Mouse (Mus musculus): ENCODE data around the gene Acad9. TPM values are rescaled to one million over a fixed set of nuclear protein-coding genes. Genes with fewer than 3 reads are reported as not detected.
A peak's percentile ranks its signal among the peaks of the same experiment; 100 is the strongest.
"Not testable (repeated sequence)": the region's sequence is repeated elsewhere in the genome, so short reads cannot be mapped to it uniquely, and the experiment has no call there.

The Acad9 gene
- total RNA-seq, 2 experiments from 2014 or later = 27.4 to 43.5 TPM

DNA sequence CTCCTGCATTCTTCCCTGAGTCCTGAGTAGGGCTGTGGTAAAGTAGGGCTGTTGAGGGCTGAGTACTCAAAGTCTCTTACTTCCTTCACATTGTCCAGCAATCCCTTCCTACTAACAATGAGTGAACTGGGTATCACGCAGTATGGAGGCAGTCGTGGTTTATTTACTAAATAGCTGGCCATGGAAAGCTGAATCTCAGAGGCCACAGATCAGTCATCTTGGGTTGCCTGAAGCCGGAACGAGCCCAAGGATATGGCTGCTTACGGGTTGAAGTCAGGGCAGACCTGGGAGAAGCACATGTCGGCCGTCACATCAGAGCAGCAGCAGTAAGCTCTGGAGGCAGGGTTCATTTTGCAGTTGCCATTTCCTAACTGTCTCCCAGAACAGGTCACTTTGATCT lies 17.6 kb downstream of the Acad9 start:
- ATAC-seq (replicated peaks; ENCODE audit: low FRiP score, low TSS enrichment, poor library complexity, severe bottlenecking) = no peak

- no peak for ATAC-seq (replicated peaks; ENCODE audit: low FRiP score, low TSS enrichment, poor library complexity, severe bottlenecking)
Measured at GRCm38 (mm10) chr3:36085394-36085793, 19.6 kb downstream of the Acad9 start.

- no peak for ATAC-seq (replicated peaks; ENCODE audit: low FRiP score, low TSS enrichment, poor library complexity, severe bottlenecking)
Measured at GRCm38 (mm10) chr3:36087591-36087990, 21.8 kb downstream of the Acad9 start.

DNA sequence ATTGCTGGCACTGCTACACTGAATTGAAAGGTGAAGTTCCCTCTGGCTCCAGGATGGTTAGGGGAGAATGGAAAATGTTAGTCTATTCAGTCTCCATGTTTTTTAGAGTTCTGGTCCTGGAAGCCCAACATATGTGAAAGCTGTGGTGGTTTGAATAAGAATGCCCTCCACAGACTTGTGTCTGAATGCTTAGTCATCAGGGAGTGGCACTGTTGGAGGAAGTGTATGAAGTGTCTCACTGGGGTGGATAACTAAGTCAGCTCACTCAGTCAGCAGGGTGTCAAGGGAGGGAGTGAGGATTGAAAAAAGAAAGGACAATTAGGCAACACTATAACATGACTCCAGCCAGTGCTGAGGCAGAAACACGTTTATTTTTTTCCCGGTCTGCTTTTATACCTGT lies 29.6 kb downstream of the Acad9 start:
- ATAC-seq (replicated peaks; ENCODE audit: low FRiP score, low TSS enrichment, poor library complexity, severe bottlenecking) = no peak

- no peak for ATAC-seq (replicated peaks; ENCODE audit: low FRiP score, low TSS enrichment, poor library complexity, severe bottlenecking)
Measured at GRCm38 (mm10) chr3:36116076-36116475, 50.3 kb downstream of the Acad9 start.

- no peak for ATAC-seq (replicated peaks; ENCODE audit: low FRiP score, low TSS enrichment, poor library complexity, severe bottlenecking)
Measured at GRCm38 (mm10) chr3:36119684-36120548, 54.1 kb downstream of the Acad9 start.

GRCm38 (mm10) chr3:36126176-36126575 lies 60.4 kb downstream of the Acad9 start:
- ATAC-seq (replicated peaks; ENCODE audit: low FRiP score, low TSS enrichment, poor library complexity, severe bottlenecking) = not testable (repeated sequence)

DNA sequence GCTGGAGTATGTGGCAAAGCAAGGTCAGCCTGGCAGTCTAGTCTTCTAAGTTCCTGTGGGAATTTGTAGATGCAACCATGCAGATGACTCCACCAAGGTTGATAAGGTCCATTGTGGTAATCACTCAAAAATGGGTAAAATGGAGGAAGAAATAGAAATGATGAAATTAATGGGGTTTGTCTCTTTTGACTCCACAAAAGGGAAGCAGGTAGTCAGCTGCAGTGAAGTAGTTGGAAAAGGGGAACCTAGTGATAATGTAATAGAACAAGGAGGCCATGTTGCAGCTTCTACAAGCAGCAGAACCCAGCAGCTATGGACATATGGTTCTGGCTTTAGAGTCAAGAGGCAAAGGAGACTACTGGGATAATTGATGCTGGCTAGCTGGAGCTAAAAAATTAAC lies 70.4 kb downstream of the Acad9 start:
- ATAC-seq (replicated peaks; ENCODE audit: low FRiP score, low TSS enrichment, poor library complexity, severe bottlenecking) = no peak

GRCm38 (mm10) chr3:36137560-36137959 lies 71.8 kb downstream of the Acad9 start:
- ATAC-seq (replicated peaks; ENCODE audit: low FRiP score, low TSS enrichment, poor library complexity, severe bottlenecking) = peak; percentile 67; the same call in 1 of the 2 replicates

DNA sequence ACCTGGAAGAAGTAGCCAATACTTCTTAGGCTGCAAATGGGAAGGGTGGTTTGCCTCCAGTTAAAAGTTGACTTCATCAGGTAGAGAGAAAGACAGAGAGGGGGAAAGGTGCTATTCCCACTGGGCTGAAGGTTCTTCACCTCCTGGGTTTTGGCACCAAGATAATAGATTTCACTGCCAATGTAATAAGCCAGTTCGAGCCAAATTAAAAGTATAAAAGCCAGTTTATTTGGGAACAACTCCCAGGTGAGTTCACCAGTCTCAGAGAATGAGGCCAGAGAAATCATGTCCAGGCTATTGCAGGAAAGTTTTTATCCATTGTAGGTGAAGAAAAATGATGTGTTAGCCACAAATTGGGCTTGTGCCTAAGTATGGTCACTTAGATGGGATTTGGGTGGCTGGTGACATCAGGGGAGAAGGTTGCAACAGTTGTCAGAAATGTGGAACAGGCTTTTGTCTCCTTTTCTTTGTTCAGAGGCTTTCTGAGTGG lies 72.4 kb downstream of the Acad9 start:
- ATAC-seq (replicated peaks; ENCODE audit: low FRiP score, low TSS enrichment, poor library complexity, severe bottlenecking) = no peak

DNA sequence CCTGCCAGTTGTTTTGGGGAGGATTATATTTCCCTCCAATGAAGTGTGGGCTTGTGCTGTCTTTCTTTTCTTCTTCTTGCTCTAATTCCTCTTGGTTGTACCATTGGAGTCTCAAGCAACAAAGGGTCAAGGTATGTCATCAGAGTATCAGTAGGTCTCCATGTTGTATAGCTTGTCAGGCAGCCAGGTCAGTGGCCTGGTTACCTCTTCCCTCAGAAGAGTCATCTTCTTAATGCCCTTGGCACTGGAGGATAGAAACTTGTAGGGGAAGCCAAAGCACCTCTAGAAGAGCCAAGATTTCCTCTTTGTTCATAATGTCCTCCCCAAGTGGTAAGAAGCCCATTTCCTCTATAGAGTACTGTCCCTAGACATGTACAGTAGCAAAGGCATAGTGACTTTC lies 73.2 kb downstream of the Acad9 start:
- ATAC-seq (replicated peaks; ENCODE audit: low FRiP score, low TSS enrichment, poor library complexity, severe bottlenecking) = no peak

Other genes starting within 250 kb of the Acad9 start
- 71.7 and 71.9 TPM in 2 replicates for gene Dcun1d1, start 128.5 kb upstream of the Acad9 start, total RNA-seq (2014; fragmentation: Nextera tagmentation)
- gene Dcun1d1, start 128.5 kb upstream of the Acad9 start, total RNA-seq (2017) = 259 and 282 TPM in 2 replicates
- 14.9 and 23.9 TPM in 2 replicates for gene Mccc1, start 65.3 kb upstream of the Acad9 start, total RNA-seq (2014; fragmentation: Nextera tagmentation)
- gene Mccc1, start 65.3 kb upstream of the Acad9 start, total RNA-seq (2017) = 18.0 and 22.1 TPM in 2 replicates
- gene Ccdc144b, start 12.4 kb upstream of the Acad9 start, total RNA-seq (2014; fragmentation: Nextera tagmentation) = not detected in 2 replicates
- gene Ccdc144b, start 12.4 kb upstream of the Acad9 start, total RNA-seq (2017) = not detected in 2 replicates
- 5.5 and 6.6 TPM in 2 replicates for gene D3Ertd254e, start 85.0 kb downstream of the Acad9 start, total RNA-seq (2014; fragmentation: Nextera tagmentation)
- gene D3Ertd254e, start 85.0 kb downstream of the Acad9 start, total RNA-seq (2017) = 6.1 and 6.4 TPM in 2 replicates
- not detected in 2 replicates for gene Qrfpr, start 156.3 kb downstream of the Acad9 start, total RNA-seq (2014; fragmentation: Nextera tagmentation)
- gene Qrfpr, start 156.3 kb downstream of the Acad9 start, total RNA-seq (2017) = not detected in 2 replicates

Measured in megakaryocyte-erythroid progenitor cell, adult 5-6 weeks (primary cell).